Mouse (Mus musculus) kidney, adult 2 months (tissue): ENCODE results near the gene Slpi.

ENCODE experiments used
- CTCF ChIP-seq: fragments of 200-500 bp; conservative IDR thresholded peaks from 2 replicates; pipeline ENCODE4 v1.5.1; 2011; ENCODE audit warnings: low read depth, mild to moderate bottlenecking, control low read depth, low read length, moderate library complexity, mixed read lengths; ENCODE audit not compliant: insufficient read depth, insufficient read length
- POLR2A ChIP-seq: fragments of 200-500 bp; IDR thresholded peaks from one replicate; pipeline ENCODE4 v1.6.1; 2011; ENCODE audit warnings: low read depth, low read length, control low read depth

DNA sequence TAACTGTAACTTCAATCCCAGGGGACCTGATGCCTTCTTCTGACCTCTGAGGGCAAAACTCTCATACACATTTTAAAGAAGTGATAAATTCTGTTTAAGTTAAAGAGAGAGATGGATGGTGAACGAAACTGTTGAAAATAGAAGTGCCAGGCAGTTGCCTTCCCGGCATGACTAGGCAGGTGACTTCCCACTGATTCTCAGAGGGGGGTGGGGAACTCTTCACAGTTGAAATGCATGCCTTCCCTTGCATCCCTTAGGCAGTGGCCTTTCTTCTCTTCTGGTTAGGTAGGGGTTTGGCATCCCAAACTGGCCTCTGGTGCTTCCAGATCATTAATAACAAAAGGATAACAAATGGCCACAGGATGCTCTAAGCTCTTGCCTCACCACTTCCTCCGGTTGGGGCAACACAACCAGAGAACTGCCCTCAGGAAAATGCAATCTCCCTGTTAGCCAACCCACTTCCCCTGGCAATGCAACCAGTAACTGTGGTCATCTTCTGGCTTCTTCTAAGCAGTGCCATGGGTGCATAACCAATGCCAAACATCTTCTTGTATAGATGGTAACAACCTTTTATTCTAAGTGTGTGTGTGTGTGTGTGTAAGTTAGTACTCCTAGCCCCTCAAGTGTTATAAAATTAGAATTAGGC is 16.4 kb downstream of the Slpi start:
- TF ChIP-seq CTCF, result no peak
- no peak for TF ChIP-seq POLR2A
